Mouse (Mus musculus) erythroid progenitor cell, adult 5-6 weeks (primary cell): ENCODE results near the gene Tenm2. TPM values are rescaled to one million over a fixed set of nuclear protein-coding genes. Genes with fewer than 3 reads are reported as not detected.

ENCODE experiments used
- ATAC-seq: replicated peaks from 2 replicates; pipeline ENCODE4 v1.8.0; 2016; ENCODE audit warnings: moderate number of reproducible peaks, mild to moderate bottlenecking, moderate TSS enrichment, inconsistent platforms; ENCODE audit not compliant: poor library complexity, low FRiP score, severe bottlenecking
- total RNA-seq, 2 experiments: library from RNA; stranded (forward) in 1 of 2; stranded (reverse) in 1 of 2; fragments of 150-400 nt in 1 of 2; fragments of 186-747, 209-891 nt in 1 of 2; gene quantifications; 2 replicates each; pipeline versions ENCODE4 v1.2.3 to v1.2.4; 2015 to 2017; ENCODE audit warnings: low replicate concordance in 2 of 2

Tenm2 gene
- total RNA-seq, 2 experiments from 2014 or later, result not detected

DNA sequence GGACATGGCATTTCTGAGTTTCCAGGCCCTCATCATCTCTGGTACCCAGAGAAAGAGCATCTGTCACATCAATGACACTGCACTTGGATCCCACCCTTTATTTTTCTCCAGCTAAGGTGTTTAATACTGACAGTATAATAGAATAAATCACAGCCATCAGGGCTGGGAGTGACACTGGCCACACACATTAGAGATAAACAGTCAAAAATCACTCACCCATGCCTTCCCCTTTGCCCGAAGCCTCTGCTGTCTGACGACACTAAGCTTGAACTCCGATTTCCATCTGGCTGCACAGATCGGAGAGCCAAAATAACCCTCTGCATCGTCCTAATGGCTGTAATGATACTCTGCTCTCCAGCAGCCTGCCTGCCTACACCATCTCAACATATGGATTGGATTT lies 305.9 kb downstream of the Tenm2 start:
- ATAC-seq, result no peak

GRCm38 (mm10) chr11:36926705-36927406 lies 308.9 kb downstream of the Tenm2 start:
- ATAC-seq, result no peak

DNA sequence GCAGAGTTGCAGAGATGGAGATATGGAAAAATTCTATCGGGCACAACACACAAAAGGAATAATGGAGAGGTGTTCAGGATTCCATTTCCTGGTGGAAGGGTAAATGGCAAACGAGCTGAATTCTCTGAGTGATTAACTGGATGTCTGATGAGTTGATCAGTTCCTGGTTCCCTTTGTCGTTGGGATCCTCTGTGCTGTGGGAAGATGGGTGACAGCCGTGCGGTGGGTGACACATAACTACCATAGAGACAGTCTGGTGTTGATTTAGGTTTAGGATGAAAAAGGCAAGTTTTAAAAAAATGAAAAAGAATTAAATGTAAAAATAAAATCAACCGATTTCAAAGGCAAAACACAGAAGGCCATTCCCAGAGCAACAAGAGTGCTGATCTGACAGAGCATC lies 316.5 kb downstream of the Tenm2 start:
- no peak for ATAC-seq

DNA sequence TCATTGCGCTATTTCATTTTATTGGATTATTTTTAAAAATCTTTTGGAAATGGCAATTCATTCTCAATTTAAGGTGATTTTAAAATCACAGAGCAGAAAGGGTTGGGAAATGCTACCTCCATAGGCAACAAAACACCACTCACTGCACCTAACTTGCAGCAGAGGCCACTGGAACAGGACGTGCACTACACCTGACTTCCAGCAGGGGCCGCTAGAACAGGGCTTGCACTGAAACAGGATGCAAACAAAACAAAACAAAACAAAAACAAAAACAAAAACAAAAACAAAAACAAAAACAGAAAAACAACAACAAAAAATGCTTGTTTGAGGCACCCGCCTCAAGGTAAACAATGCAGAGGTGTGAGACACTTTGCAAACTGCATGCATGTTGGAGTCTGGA lies 324.4 kb downstream of the Tenm2 start:
- no peak for ATAC-seq

DNA sequence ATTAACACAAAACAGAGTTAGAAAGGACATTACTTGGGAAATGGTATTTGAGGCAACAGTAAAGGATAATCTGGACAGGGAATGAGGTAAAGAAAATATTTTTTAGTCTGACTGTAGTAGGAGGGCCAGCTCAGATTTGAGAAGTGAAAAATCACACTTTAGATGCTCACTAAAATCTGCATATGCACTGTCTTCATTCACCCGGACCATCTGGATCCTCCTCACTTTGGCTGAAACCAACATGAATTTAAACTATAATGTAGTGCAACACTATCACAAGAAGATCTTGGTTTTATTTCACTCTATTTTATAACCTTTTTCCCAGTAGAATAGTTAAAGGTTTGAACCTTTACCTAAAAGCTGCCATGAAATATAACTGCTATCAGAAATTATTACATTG lies 326.7 kb downstream of the Tenm2 start:
- ATAC-seq, result no peak

GRCm38 (mm10) chr11:36902302-36902701 lies 333.5 kb downstream of the Tenm2 start:
- no peak for ATAC-seq

DNA sequence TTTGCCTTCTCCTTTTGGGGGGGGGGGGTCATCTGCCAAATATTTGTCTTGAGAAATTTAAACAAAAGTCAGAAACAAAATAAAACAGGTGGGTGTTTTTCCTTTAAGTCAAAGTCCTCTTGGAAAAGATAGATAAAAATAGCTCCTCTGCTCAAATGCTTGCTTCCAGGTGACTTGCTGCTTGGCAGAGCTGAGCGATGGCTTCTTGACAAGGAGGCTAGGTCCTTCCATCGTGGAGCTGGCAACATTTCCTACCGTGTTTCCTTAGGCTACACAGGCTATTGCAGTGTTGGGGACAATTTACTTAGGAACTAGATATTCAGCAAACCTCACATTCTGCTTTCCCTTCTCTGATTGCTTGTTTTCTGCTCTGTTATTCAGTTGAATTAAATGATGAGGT lies 342.7 kb downstream of the Tenm2 start:
- no peak for ATAC-seq

DNA sequence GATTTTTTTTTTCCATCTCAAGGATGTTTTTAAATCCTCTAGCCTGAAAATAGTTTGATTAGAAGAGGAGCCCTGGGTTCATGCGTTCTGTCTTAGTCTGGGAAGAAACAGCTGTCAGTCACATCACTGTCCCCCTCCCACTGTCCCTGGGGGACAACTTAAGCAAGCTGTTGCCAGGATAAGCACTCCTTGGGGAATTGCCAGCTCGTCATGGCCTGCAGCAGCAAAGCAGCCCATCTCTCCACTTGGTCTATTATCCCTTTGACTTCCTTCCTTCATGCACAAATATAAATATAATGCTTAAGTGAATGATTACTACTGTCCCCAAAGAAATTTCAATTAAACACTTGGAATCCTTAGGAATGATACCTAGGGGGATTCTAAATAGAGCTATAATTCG lies 344.7 kb downstream of the Tenm2 start:
- no peak for ATAC-seq

- no peak for ATAC-seq
These were observed 348.3 kb downstream of the Tenm2 start for GRCm38 (mm10) chr11:36887490-36887889.

GRCm38 (mm10) chr11:36886147-36886546 lies 349.6 kb downstream of the Tenm2 start:
- ATAC-seq, result no peak

DNA sequence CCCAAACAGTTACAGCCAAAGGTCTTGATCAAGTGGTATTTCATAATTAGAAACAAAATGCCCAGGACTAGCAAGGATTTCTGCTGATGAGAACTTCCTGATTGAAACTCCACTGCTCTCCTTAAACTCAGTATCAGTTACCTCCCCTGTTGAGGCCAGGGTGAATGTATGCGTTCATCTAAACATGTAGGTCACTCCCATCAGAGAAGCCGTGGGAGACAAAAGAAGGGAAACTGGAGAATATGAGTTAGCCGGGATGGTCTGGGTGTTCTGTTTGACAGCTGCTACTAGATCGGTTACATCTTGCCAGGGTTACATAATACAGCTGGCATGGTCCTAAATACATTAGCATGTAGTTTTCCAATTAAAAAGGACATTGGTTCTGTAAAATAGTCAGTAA lies 362.8 kb downstream of the Tenm2 start:
- no peak for ATAC-seq

- ATAC-seq, result no peak
These were observed 365.2 kb downstream of the Tenm2 start for GRCm38 (mm10) chr11:36870548-36870947.

DNA sequence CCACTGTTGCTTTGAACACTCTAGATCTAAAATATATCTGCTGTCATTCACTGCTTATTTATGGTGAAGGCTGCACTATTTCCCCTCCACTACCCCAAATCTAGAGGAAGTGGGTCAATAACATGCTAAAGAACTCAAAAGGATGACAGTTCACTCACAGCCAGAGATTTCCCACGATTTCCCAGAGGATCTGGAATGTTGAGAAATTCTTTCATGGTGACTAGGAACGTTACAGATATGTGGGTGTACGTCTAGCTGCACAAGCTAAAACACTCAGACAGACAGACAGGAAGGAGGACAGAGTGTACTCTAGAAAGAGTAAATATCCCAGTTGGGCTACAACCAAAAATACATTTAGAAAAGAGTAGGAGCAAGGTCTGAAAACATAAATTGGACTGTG lies 384.1 kb downstream of the Tenm2 start:
- no peak for ATAC-seq

DNA sequence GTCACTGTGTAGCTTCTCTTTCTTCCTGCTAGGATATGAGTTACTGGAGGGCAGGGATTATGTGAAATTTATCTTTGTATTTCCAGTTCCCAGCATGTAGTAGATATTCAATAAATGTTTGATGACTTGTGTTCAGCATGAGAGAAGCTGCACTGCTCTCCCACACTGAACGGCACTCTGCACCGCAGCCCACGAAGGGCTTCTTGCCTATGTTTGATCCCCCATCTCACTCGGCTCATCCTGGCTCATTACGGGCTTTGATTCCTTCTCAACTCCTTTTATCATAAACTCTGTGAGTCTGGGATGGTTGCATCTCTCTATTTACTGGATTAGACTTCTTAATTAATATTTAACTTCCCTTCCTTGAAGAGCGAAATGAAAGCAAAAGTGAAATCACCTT lies 388.3 kb downstream of the Tenm2 start:
- ATAC-seq, result no peak

DNA sequence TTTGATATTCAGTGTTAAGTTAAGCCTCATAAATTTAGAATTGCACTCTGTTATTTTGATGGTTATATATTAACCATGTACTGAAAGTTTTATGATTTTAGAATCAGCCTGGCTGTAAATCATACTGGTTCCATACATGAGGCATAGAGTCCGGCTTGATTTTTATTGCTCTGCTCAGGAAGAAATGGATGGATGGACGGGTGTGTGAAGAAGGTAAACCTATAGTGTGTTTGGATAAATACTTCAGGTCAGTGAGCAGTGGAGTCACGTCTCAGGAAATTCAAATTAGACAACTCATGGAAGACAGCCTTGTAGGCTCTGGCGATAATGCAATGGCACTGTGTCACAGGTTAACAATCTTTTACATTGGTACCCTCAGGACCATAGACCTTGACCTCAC lies 402.9 kb downstream of the Tenm2 start:
- ATAC-seq, result no peak

- no peak for ATAC-seq
These were observed 404.3 kb downstream of the Tenm2 start for GRCm38 (mm10) chr11:36831511-36831910.

GRCm38 (mm10) chr11:36824666-36825065 lies 411.1 kb downstream of the Tenm2 start:
- no peak for ATAC-seq

DNA sequence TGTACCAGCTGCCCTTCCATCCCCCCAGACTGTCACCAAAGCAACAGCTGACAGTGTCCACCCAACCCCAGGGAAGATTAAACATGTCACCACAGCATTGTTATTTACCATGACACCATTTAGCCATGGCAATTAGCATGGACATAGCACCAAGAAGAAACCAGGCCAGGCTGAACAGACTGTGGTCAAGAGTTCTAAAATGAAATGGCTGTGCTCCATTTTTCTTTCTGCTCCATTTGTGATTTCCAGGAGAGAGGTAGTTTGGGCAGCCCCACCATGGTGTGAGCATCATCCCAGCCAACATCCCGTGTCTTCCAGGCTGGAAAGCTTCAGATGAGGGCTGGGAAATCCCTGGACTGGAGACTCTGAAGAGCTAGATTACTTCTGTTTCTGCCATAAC lies 431.1 kb downstream of the Tenm2 start:
- no peak for ATAC-seq

- ATAC-seq, result no peak
These were observed 433.5 kb downstream of the Tenm2 start for GRCm38 (mm10) chr11:36802208-36802631.

DNA sequence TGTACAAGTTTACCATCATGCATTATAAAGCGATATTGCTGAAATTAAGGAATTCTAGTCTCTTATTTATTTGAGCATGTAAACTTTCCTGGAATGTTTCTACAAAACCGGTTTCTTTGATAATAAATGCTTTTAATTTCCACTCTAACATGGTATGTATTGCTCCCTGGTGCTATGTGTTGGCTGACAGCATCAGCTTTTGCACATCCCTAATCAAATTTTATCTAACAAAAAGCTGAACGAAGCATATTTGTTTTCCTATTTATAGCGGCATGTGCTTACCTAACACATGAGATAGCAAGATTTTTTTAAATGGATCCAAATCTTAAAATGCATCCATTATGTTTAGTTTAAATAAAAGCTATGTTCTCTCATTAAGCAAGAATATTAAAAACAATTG lies 434.1 kb downstream of the Tenm2 start:
- no peak for ATAC-seq

- no peak for ATAC-seq
These were observed 436.4 kb downstream of the Tenm2 start for GRCm38 (mm10) chr11:36799409-36799808.

DNA sequence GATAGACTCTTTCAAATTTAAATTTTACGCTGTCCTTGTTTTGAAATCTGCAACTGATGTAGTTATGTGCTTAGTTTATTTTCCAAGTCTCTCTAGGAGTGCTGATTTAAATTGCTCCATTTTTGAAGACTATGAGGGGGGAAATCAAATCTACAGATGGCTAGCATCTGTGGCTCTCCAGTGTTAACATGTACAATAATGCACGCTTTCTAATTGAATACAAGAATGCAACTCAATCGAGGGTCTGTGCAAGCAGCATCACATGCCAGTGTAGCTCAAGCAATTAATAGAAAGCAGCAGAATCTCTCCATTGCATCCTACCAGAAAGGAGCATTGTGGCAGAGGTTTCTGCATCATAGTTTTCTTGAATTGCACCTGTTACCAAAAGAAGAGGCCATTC lies 477.8 kb downstream of the Tenm2 start:
- ATAC-seq, result no peak
